Mouse (Mus musculus) activated CD4-positive, CD25-positive, alpha-beta regulatory T cell (primary cell): ENCODE results near the gene Mmp13. TPM values are rescaled to one million over a fixed set of nuclear protein-coding genes. Genes with fewer than 3 reads are reported as not detected.

Experiments used
- polyA plus RNA-seq, 2 experiments: library from polyadenylated mRNA; unstranded; fragments of 100-300 nt; shearing (Covaris generic); gene quantifications; one replicate each; pipeline ENCODE4 v1.2.1; 2017

The Mmp13 gene
- polyA plus RNA-seq: not detected

GRCm38 (mm10) chr9:7272214-7272613, at the start of gene Mmp13:
Mmp13 (plus strand) TSS chr9:7272514.

Other genes with a start within 250 kb of the Mmp13 start
- gene Dync2h1, start 88.1 kb upstream of the Mmp13 start, polyA plus RNA-seq: 1 to 10 TPM; 2.4 to 7.5 TPM
- 100 to 1,000 TPM; 219 to 226 TPM for gene Dcun1d5, start 88.0 kb upstream of the Mmp13 start, polyA plus RNA-seq
- 1 to 10 TPM in 1 of 2 experiments, not detected in 1; 2.2 TPM for gene Mmp12, start 71.9 kb downstream of the Mmp13 start, polyA plus RNA-seq
- not detected for gene Mmp1b, start 115.5 kb downstream of the Mmp13 start, polyA plus RNA-seq
- under 1 TPM in 1 of 2 experiments, not detected in 1; 0.22 TPM for gene Mmp3, start 173.3 kb downstream of the Mmp13 start, polyA plus RNA-seq
- gene Mmp10, start 229.8 kb downstream of the Mmp13 start, polyA plus RNA-seq: under 1 TPM in 1 of 2 experiments, not detected in 1; 0.31 TPM